Mouse (Mus musculus) liver, embryonic 12.5 days (tissue): Measurements from ENCODE around the gene Mapk10. TPM values are rescaled to one million over a fixed set of nuclear protein-coding genes. Genes with fewer than 3 reads are reported as not detected.

Experiments used
- ATAC-seq: fragments of 200-750 bp; cut with Nextera tagmentation; 2 replicates; pipeline ENCODE4 v1.8.0; 2017; ENCODE audit warnings: moderate number of reproducible peaks, mild to moderate bottlenecking, moderate library complexity
- H3K27ac ChIP-seq: fragments of 300-500 bp; sonication (generic); 2 replicates; pipeline ENCODE4 v1.5.1; 2016; ENCODE audit warnings: mild to moderate bottlenecking
- H3K27me3 ChIP-seq: fragments of 300-500 bp; sonication (generic); replicated peaks from 2 replicates; pipeline ENCODE4 v1.6.1; 2016; ENCODE audit warnings: mild to moderate bottlenecking, moderate library complexity
- H3K36me3 ChIP-seq: fragments of 300-500 bp; sonication (generic); 2 replicates; pipeline ENCODE4 v1.6.1; 2016; ENCODE audit warnings: mild to moderate bottlenecking, moderate library complexity
- H3K4me1 ChIP-seq: fragments of 300-500 bp; sonication (generic); 2 replicates; pipeline ENCODE4 v1.6.1; 2016
- H3K4me2 ChIP-seq: fragments of 300-500 bp; sonication (generic); 2 replicates; pipeline ENCODE4 v1.6.1; 2016; ENCODE audit warnings: mild to moderate bottlenecking, moderate library complexity
- H3K4me3 ChIP-seq: fragments of 300-500 bp; sonication (generic); 2 replicates; pipeline ENCODE4 v1.5.1; 2016; ENCODE audit warnings: mild to moderate bottlenecking, moderate library complexity
- H3K9ac ChIP-seq: fragments of 300-500 bp; sonication (generic); 2 replicates; pipeline ENCODE4 v1.6.1; 2016; ENCODE audit warnings: mild to moderate bottlenecking, moderate library complexity
- H3K9me3 ChIP-seq: fragments of 300-500 bp; sonication (generic); replicated peaks from 2 replicates; pipeline ENCODE4 v1.6.1; 2016; ENCODE audit warnings: mild to moderate bottlenecking, moderate library complexity
- WGBS: fragments of 180-500 bp; shearing (Covaris S2); methylation state at CpG from one replicate; pipeline ENCODE4 v1.1.7; 2016; ENCODE audit not compliant: insufficient replicate concordance; 5-methylcytosine and 5-hydroxymethylcytosine counted together
- polyA plus RNA-seq: library from polyadenylated mRNA; unstranded; fragments of >200 nt; fragmentation: Nextera tagmentation; extraction: Ambion mirVana; gene quantifications from 2 replicates; pipeline ENCODE4 v1.2.1, GENCODE M21; 2016

Gene Mapk10
- polyA plus RNA-seq, 1 experiment from 2014 or later = 0.02 TPM

- H3K27me3 ChIP-seq = no peaks in the 10 kb centered on the region
- H3K4me2 ChIP-seq = no peak overlapping the region
- H3K9ac ChIP-seq = no peak overlapping the region
- ATAC-seq = no peak
- H3K4me1 ChIP-seq = no peaks in the 10 kb centered on the region
- WGBS = 61% methylated on average over 5 of the region's 5 CpGs
- H3K36me3 ChIP-seq = no peaks in the 10 kb centered on the region
- H3K4me3 ChIP-seq = no peak overlapping the region
- 0 out of 2 replicates have a peak, but pooled peaks cover 8% of the 10 kb centered on the region for H3K9me3 ChIP-seq
- H3K27ac ChIP-seq = no peak overlapping the region
These were observed 107.1 kb downstream of the Mapk10 start for GRCm38 (mm10) chr5:103104082-103104481.

GRCm38 (mm10) chr5:103102876-103103393, 108.2 kb downstream of the Mapk10 start:
- H3K27me3 ChIP-seq = no peaks in the 10 kb centered on the region
- no peak overlapping the region for H3K4me3 ChIP-seq
- no peak overlapping the region for H3K4me2 ChIP-seq
- ATAC-seq = no peak
- no peak overlapping the region for H3K9ac ChIP-seq
- no peaks in the 10 kb centered on the region for H3K4me1 ChIP-seq
- 0 out of 2 replicates have a peak, but pooled peaks cover 6% of the 10 kb centered on the region for H3K9me3 ChIP-seq
- 58% methylated on average over 5 of the region's 5 CpGs for WGBS
- H3K36me3 ChIP-seq = no peaks in the 10 kb centered on the region
- H3K27ac ChIP-seq = no peak overlapping the region

GRCm38 (mm10) chr5:103102176-103102575, 109.0 kb downstream of the Mapk10 start:
- WGBS = 65% methylated on average over 1 of the region's 1 CpGs
- no peaks in the 10 kb centered on the region for H3K36me3 ChIP-seq
- no peaks in the 10 kb centered on the region for H3K27me3 ChIP-seq
- H3K4me2 ChIP-seq = no peak overlapping the region
- no peak for ATAC-seq
- no peak overlapping the region for H3K4me3 ChIP-seq
- H3K27ac ChIP-seq = no peak overlapping the region
- no peaks in the 10 kb centered on the region for H3K9me3 ChIP-seq
- H3K4me1 ChIP-seq = no peaks in the 10 kb centered on the region
- no peak overlapping the region for H3K9ac ChIP-seq

GRCm38 (mm10) chr5:103094166-103094565, 117.0 kb downstream of the Mapk10 start:
- Histone ChIP-seq H3K9ac (no peak overlapping the region), H3K36me3 (no peaks in the 10 kb centered on the region), H3K4me1 (no peaks in the 10 kb centered on the region), H3K27me3 (no peaks in the 10 kb centered on the region), H3K4me3 (no peak overlapping the region), H3K9me3 (peaks cover 7% of the 10 kb centered on the region; the same call in 1 of the 2 replicates), H3K4me2 (no peak overlapping the region), H3K27ac (no peak overlapping the region)
- WGBS = 74% methylated on average over 2 of the region's 2 CpGs
- no peak for ATAC-seq

- peaks cover 2% of the 10 kb centered on the region; the same call in 1 of the 2 replicates for H3K9me3 ChIP-seq
- H3K36me3 ChIP-seq = no peaks in the 10 kb centered on the region
- H3K4me1 ChIP-seq = no peaks in the 10 kb centered on the region
- 58% methylated on average over 2 of the region's 2 CpGs for WGBS
- no peak overlapping the region for H3K9ac ChIP-seq
- H3K27me3 ChIP-seq = no peaks in the 10 kb centered on the region
- no peak for ATAC-seq
- H3K27ac ChIP-seq = no peak overlapping the region
- no peak overlapping the region for H3K4me2 ChIP-seq
- H3K4me3 ChIP-seq = no peak overlapping the region
These were observed 125.3 kb downstream of the Mapk10 start for GRCm38 (mm10) chr5:103085844-103086243.

- 47% methylated on average over 8 of the region's 8 CpGs for WGBS
These were observed 135.7 kb downstream of the Mapk10 start for GRCm38 (mm10) chr5:103075451-103075850.

GRCm38 (mm10) chr5:103072200-103072825, 138.8 kb downstream of the Mapk10 start:
- Histone ChIP-seq H3K27ac (no peak overlapping the region), H3K4me3 (no peak overlapping the region), H3K4me2 (no peak overlapping the region), H3K4me1 (no peaks in the 10 kb centered on the region), H3K27me3 (no peaks in the 10 kb centered on the region), H3K9ac (no peak overlapping the region), H3K36me3 (no peaks in the 10 kb centered on the region), H3K9me3 (no peaks in the 10 kb centered on the region)
- 54% methylated on average over 6 of the region's 6 CpGs for WGBS
- ATAC-seq = no peak

More at GRCm38 (mm10) chr5:103075451-103075850, 135.7 kb downstream of the Mapk10 start:
- no peaks in the 10 kb centered on the region for H3K9me3 ChIP-seq
- no peak overlapping the region for H3K27ac ChIP-seq
- no peaks in the 10 kb centered on the region for H3K36me3 ChIP-seq
- H3K27me3 ChIP-seq = no peaks in the 10 kb centered on the region
- no peak overlapping the region for H3K4me3 ChIP-seq
- H3K4me2 ChIP-seq = no peak overlapping the region
- no peaks in the 10 kb centered on the region for H3K4me1 ChIP-seq
- no peak for ATAC-seq
- no peak overlapping the region for H3K9ac ChIP-seq

GRCm38 (mm10) chr5:103071006-103071612, 140.0 kb downstream of the Mapk10 start:
- no peak overlapping the region for H3K9ac ChIP-seq
- no peaks in the 10 kb centered on the region for H3K36me3 ChIP-seq
- H3K27ac ChIP-seq = no peak overlapping the region
- no peaks in the 10 kb centered on the region for H3K4me1 ChIP-seq
- H3K4me3 ChIP-seq = no peak overlapping the region
- H3K9me3 ChIP-seq = no peaks in the 10 kb centered on the region
- H3K27me3 ChIP-seq = no peaks in the 10 kb centered on the region
- ATAC-seq = no peak
- H3K4me2 ChIP-seq = no peak overlapping the region
- WGBS = 73% methylated on average over 17 of the region's 17 CpGs

GRCm38 (mm10) chr5:103050319-103050916, 160.7 kb downstream of the Mapk10 start:
- Histone ChIP-seq H3K9me3 (no peaks in the 10 kb centered on the region), H3K4me2 (no peak overlapping the region), H3K4me3 (no peak overlapping the region), H3K27me3 (no peaks in the 10 kb centered on the region), H3K27ac (no peak overlapping the region), H3K4me1 (no peaks in the 10 kb centered on the region), H3K9ac (no peak overlapping the region), H3K36me3 (no peaks in the 10 kb centered on the region)
- ATAC-seq = no peak
- WGBS = 55% methylated on average over 8 of the region's 8 CpGs

- no peaks in the 10 kb centered on the region for H3K36me3 ChIP-seq
- 73% methylated on average over 4 of the region's 4 CpGs for WGBS
- H3K4me1 ChIP-seq = no peaks in the 10 kb centered on the region
- H3K9ac ChIP-seq = no peak overlapping the region
- H3K4me3 ChIP-seq = no peak overlapping the region
- no peaks in the 10 kb centered on the region for H3K9me3 ChIP-seq
- no peak overlapping the region for H3K27ac ChIP-seq
- H3K27me3 ChIP-seq = no peaks in the 10 kb centered on the region
- ATAC-seq = no peak
- H3K4me2 ChIP-seq = no peak overlapping the region
These were observed 163.1 kb downstream of the Mapk10 start for GRCm38 (mm10) chr5:103048011-103048410.

- no peak overlapping the region for H3K4me3 ChIP-seq
- WGBS = 66% methylated on average over 3 of the region's 3 CpGs
- no peaks in the 10 kb centered on the region for H3K27me3 ChIP-seq
- no peaks in the 10 kb centered on the region for H3K4me1 ChIP-seq
- H3K4me2 ChIP-seq = no peak overlapping the region
- no peak for ATAC-seq
- H3K36me3 ChIP-seq = no peaks in the 10 kb centered on the region
- 0 out of 2 replicates have a peak, but pooled peaks cover 4% of the 10 kb centered on the region for H3K9me3 ChIP-seq
- H3K9ac ChIP-seq = no peak overlapping the region
- H3K27ac ChIP-seq = no peak overlapping the region
These were observed 173.4 kb downstream of the Mapk10 start for GRCm38 (mm10) chr5:103037752-103038151.

- Histone ChIP-seq H3K27ac (no peak overlapping the region), H3K27me3 (no peaks in the 10 kb centered on the region), H3K9me3 (no peaks in the 10 kb centered on the region), H3K9ac (no peak overlapping the region), H3K36me3 (no peaks in the 10 kb centered on the region), H3K4me1 (no peaks in the 10 kb centered on the region), H3K4me2 (no peak overlapping the region), H3K4me3 (no peak overlapping the region)
- no peak for ATAC-seq
- 57% methylated on average over 13 of the region's 13 CpGs for WGBS
These were observed 182.1 kb downstream of the Mapk10 start for GRCm38 (mm10) chr5:103028940-103029621.
